Mouse (Mus musculus): ENCODE measurements around the gene Flrt3.

Gene Flrt3

DNA sequence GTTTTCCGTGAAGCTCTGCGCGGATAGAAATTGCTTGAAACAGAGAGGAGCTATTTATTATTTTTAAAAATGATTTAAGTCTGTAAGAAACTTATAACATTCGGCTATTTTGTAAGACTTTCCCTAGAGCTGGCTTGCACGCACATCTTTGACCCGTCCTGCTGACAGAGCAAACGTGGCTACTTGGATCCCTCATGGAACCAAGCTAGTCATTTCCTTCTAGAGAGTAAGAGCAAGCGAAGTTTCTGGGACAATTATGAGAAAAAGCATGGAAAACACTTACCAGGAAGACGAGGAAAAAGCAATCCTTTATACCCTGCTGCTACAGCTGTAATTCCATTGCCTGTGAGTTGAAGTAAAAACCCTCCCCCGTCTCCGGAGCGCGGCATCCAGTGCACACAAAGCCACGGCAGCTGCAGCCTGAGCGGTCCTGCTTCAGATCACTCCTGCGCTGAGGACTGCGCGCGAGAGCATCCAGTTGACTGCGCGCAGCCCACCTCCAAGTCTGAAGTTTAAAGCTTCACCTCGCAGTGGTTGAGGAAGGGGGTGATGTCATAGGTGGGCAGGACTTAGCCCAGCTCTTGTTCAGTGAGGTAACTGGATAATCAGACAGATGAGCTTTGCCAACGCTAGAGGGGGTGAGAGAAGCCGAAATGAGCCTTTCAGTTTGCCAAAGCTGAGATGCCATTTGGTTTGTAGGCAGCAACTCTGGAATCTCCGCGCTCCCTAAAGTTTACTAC is at the start of gene Flrt3:
TSS of gene Flrt3 (minus strand) at position 507 of the 740 bp plus-strand sequence.
- peak; percentile 94 for DNase-seq (ENCODE audit: low read depth)

DNA sequence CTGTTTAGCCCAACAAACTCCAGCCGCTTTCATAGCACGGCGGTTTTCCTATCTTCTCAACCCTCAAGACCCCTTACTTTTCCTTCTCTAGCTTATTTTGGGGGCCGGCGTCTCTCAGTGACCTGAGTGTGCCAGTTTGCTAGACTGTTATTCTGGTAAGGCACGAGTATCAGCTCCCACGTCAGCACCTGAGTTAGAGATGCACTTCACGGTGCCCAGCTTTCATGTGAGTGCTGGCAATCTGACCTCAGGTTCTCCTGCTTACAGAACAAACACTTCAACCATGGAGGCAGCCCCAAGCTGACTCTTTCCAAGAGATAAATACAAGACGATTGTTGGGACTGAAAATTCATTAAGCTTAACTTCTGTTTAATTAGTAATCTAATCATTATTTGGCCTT is 46.1 kb upstream of the Flrt3 start:
- no peak for DNase-seq (ENCODE audit: low read depth)

DNA sequence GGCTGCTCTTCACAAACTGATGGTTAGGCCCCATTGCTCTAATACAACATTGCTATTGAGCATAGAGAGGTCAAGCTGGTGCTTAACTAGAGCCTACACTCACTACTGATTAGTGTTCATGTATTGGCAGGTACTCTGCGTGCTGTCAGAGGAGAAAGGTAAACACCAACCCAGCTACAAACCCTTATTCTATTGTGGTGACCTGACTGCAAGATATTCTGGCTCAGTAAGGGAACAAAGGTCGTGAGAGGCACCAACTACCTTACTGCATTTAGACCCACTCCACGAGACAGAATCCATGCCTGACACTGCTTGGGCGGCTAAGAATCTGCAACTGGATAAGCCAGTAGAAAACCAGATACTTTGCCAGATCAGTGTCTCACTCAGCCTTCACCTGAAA is 44.6 kb upstream of the Flrt3 start:
- no peak for DNase-seq (ENCODE audit: low read depth)

DNA sequence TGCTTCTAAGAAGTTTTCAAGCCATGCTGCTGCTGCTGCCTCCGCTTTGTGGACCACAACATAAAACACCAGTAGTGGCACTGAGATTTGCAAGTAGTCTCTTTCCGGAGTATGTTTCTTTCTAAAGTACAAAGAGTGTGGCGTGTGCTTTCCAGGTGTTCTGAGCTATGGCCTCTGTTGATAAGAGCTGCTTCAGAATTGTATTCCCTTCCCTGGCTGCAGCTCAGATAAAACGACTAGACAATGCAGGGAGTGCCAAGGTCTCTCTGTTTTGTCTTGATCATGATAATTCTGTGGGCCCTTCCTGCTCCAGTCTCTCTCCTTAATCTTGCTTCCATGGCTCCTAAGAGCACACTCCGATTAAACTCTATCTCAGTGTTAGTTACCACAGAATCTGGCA is 36.3 kb upstream of the Flrt3 start:
- DNase-seq (ENCODE audit: low read depth), result no peak

DNA sequence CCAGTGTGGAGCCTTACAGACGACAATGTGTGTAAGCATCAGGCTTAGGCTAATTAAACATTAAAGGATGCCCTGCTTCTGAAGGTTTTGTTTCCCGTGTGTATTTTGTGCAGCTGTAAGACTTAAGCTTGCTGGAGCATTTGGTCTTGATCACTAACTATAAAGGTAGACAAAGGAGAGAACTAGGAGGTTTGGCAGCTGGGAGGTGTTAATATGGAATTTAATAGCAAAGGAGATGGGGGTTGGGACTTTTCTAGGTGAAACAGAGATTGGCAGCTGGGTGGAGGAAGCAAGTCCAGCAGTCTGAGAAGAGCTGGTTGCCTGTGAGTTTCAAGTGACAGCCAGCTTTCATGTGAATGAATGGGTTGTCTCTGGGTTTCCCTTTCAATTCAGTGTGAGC is 34.0 kb upstream of the Flrt3 start:
- DNase-seq (ENCODE audit: low read depth), result no peak

DNA sequence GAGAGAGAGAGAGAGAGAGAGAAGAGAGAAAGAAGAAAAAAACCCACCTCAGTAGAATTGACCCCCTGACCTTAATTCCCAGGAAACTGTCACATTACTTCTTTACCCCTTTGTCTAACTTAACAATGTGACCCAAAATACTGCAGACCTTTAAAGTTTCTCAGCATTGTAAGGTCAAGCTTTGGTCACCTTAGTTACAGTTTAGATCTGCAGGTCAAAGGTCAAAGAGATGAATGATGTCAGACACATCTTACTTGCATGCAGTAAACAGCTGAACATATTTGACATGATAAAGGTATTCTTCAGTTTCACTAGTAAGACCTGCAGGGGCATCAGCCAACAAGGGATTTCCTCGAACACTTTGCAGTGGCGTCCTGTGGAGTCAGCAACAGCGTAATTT is 32.9 kb upstream of the Flrt3 start:
- DNase-seq (ENCODE audit: low read depth), result no peak

DNA sequence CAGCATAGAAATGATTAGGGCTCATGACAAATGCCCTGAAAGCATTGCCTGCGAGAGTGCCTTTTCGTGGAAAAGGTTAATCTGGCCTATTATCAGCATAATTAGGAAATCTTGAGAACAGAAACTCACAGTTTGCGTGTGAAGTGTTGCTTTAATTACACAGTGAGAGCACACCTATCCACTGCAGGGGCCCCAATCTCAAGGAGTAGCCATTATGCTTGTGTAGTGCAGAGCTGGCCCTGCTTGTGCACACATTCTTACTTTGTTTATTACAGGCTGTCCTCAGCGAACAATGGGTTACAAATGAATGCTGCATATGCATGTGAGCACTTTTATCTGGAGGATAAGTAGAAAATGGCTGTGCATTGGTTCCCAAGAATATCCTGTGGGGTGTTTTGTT is 32.1 kb upstream of the Flrt3 start:
- DNase-seq (ENCODE audit: low read depth), result no peak

DNA sequence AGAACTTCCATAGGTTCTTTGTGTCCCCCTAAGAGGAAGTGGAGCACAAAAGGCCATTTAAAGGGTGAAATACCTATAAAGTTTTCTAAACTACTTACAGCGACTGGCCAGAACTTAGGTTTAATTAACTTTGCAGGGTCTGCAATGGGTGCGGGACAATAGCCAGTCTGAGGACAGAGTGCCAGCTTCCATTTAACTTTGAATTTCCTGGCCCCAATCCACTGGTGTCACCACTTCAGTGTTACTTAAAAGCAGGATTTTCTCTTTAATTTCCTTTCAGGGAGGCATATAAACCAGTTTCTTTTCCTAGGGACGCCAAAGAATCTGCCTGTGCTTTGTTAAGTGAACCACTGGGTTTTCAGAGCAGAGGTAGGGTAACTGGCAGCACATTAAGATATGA is 27.3 kb upstream of the Flrt3 start:
- no peak for DNase-seq (ENCODE audit: low read depth)

DNA sequence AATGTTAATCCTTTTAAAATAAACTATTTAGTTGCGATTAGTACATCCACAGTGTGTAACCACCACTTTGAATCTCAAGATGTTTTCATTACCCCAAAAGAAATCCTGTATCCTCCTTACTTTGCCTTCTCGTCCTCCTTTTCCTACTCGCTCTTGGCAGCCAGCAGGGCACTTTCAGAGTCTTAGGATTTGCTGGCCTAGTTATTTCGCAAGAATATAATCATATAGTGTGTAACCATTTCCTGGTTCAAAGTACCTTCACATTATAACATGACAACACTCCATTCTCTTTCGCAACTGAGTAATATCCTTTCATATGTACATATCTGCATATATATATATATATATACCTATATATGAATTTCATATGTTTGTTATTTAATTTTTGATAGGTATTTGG is 22.6 kb upstream of the Flrt3 start:
- DNase-seq (ENCODE audit: low read depth), result no peak

DNA sequence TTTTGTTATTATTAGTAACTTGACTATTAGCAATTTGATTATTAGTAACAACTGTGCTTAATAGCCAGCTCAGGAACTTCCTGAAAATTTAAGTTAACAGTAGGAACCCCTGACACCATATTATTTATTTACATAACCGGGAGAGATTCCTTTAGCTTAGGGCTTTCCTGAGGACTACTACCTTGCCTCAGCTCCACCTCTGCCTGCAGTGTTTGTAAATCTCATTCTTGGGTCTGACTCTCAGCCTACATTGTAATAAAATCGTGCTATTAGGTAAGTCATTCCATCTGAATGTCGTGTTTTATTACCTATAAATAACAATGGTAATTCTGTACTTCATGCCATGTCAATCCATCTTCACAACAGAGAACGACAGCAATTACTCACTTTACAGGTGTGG is 21.2 kb upstream of the Flrt3 start:
- DNase-seq (ENCODE audit: low read depth), result no peak

DNA sequence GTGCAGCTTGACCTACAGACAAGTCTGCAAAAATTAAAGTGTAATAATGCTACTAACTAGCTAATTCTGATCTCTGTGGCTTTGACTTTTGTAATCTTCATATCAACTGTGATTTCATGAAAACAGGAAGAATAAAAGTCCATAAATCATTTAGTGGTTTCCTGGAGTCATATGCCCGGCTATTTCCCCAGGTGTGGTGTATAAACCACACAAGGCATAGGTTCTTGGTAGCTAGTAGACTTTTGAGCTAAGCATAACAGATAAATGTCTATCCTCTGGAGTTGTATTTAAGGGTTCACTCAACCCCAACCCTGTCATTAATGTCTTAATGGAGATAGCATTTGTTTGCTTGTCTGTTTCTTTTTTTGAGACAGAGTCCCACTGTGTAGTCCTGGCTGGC is 20.1 kb upstream of the Flrt3 start:
- no peak for DNase-seq (ENCODE audit: low read depth)

DNA sequence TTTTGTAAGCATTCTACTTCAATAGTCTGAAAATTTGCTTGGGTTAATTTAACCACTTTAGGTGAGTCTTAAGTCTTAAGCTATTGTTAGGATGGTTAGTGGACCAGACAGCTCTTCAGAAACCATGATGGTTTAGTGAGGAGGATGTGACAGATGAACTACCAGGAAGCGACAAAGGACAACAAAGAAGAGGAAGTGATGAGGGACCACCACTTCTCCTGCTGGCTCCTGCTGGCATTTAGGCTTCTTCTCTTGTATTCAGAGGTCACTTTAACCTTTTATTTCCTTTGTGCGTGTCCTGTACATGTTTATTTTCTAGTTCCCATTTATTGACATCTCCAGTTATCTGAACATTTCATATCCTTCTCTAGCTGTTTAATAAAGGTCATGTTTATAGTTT is 19.6 kb upstream of the Flrt3 start:
- no peak for DNase-seq (ENCODE audit: low read depth)

DNA sequence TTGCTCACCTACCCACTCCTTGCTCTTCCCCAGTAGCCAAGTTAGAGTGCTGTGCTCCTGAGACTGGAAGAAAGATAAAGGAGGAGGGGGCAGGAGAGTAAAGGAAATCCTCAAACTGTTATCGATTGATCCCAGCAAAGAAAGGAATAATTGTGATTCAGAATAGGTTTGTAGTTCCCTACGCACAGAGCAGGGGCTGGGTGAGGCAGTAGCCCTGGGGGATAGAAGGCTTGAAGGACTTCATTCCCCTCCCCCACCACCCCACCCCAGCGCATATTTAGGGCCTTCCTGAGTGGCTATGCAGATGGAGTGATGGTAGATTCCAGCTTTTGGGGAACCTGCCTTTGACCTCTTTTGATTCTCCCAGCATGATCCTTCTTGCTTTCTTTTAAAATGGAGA is 5.5 kb upstream of the Flrt3 start:
- DNase-seq (ENCODE audit: low read depth), result no peak

DNA sequence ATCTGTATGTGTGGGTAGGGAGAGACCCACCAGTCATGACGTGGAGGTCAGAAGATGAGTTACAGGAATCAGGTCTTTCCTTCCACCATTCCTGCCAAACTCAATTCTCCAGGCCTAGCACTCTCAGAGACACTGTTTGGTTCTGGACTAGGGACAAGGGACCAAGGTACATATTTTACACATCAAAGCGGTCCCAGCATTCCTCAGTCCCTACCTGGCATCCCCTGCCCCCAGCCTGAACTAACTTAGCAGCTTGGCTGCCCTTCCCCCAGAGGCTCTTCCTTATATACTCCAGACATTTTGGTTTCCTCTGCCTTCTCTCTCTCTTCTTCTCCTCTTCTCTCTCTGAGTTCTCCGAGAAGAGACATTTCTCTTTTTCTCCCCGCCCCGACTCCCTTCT is 2.2 kb upstream of the Flrt3 start:
- DNase-seq (ENCODE audit: low read depth), result no peak

DNA sequence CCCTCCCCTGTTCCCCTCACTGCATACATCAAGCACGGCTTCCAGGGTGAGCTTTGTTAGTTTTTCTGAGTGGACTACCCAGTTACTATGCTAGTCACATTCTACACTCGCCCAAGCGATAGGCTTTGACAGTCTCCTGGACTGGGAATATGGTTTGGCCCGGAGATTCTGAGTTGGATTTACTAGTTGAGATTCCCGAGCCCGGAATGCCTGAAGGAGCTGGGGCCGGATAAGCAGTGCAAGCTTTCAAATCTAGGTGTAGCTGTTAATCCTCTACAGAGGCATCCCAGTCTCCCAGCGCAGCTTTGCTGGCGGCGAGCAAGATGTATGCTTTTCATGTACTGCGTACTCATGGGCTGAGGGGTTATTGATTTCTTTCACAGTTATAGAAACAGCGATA is 812 bp downstream of the Flrt3 start:
- DNase-seq (ENCODE audit: low read depth), result peak; percentile 47

DNA sequence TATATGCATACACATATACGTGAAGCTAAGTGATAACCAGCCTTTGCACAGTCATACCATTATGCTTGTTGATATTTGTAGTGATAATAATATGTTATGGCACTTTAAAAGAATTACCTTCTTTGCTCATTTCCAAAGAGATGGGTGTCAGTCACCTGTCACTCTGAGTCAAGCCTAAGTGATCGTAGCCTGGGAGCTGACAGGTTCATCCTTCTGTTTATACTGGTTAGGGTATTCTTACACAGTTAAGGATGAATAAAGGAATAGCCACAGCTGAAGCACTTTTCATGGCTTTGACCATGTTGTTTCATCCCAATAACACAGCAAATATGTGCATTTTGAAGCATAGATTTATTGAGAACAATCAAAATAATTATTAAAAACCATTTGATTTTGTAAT is 1.5 kb downstream of the Flrt3 start:
- no peak for DNase-seq (ENCODE audit: low read depth)

DNA sequence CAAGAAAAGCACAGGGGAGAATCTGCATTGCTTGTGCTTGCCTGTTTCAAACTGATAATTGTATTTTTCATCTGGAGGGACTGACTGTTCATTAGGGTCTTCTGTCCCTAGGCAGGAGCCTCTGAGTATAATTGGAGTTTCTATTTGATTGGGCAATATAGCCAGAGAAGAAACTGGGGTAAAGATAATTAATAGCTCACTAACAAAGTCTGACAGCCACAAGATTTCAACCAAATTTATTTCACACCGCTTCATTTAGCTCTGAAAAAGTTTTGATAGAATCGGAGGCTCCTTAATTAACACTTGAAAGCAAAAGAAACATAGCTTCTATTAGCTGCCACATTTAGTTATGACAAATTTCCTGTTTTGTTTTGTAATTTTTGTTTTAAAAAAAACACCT is 2.2 kb downstream of the Flrt3 start:
- DNase-seq (ENCODE audit: low read depth), result no peak

DNA sequence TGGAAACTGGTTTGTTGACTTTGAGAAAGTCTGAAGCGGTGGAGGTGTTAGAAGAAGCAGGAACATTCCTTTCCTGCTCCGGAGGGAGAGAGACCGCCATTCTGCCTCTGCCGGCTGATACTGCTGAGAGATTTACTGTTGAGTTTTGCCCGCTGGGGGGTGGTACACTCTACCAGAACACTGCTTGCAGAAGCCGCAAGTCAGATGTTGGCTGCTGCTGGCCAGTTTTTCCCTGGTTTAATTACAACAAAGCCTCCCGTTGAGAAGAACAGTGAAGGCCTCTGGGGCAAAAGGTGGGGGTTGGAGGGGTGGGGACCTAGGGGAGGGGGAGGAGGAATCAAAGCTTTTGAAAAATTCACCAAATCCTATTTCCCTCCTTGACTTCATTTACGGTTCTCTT is 3.0 kb downstream of the Flrt3 start:
- DNase-seq (ENCODE audit: low read depth), result peak; percentile 38

DNA sequence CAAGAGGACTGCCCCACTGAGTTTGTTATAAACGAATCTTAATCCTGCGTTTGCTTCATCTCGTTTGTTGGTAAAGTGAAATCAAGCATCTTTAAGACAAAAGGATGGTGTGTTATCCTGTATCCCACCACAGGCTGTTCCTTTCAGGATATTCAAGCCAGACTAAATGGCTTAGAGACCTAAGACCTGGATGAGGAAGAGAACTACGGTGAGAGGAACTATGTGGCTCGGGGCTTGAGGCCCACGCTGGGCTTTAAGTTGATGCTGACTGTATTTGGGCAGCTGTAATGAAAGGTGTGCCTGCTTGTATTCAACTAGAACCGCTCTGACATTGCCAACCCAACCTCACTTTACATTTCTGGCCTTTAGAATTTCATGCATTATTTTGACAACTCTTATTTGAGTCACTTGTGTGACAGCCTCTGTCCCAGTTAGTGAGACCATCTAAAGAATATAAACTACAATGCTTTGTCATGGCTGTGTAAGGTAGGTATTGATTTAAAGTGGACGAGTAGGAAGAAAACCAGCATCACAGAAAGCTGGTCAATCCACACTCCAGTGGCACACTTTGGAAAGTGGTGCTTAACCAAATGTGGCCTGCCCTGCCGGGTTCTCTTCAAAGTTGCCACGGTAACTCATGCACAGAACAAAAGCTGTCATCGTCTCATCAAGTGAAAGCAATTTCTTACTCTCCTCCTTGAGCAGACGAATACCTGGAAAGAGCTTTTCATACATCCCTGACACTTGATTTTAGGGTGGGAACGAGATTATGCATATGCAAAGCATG is 3.8 kb downstream of the Flrt3 start:
- DNase-seq (ENCODE audit: low read depth), result no peak

DNA sequence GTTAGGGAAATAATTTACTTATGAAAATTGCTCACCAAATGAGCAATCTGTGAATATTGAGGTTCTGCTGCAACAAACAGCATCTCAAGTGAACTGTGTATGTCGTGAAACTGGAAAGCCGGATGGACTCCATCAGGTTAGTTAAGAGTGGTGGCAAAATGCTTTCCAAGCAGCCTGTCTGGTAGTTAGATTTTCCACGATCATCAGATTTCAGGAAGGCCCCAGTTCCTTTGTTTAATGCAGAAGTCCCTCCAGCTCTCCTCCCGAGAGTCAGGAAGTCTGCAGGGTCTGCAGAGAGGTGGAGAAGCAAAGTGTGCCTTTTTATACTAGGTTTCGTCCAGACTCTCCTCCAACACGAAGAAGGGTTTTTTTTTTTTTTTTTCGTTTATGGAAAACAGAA is 4.4 kb downstream of the Flrt3 start:
- no peak for DNase-seq (ENCODE audit: low read depth)

DNA sequence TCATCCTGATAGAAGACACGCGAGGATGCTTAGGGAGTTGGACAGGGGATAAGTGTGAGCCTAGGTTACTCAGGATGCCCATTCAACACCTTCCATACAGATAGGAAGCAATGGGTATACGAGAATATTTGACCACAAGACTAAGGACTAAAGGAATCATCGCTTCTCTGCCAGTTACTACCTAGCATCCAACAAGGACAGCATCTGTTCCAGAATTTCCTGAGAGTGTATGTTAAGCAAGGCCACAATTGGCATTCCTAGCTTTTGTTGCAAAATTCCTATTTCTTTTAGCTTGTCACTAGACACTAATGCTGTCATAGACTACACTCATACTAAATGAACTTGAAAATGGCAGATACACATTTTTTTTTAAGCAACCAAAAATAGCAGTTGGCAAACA is 6.9 kb downstream of the Flrt3 start:
- no peak for DNase-seq (ENCODE audit: low read depth)

DNA sequence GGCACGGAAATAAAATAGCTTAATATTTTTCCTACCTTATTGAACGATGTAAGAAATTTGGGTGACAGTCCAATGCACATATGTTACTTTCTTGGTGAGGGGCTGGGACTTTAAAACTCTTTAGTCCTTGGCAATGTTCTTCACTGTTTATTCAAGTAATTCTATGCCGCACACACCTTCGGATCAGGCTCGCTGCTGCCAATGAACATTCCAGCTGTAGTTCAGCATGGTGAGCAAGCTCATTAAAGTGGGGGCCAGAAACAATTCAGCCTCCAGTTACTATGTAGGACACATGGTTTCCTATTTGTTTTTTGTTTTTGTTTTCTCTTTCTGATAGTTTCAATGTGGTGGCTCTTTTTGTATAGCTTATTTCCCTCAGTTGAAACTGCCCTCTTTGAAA is 8.6 kb downstream of the Flrt3 start:
- no peak for DNase-seq (ENCODE audit: low read depth)

DNA sequence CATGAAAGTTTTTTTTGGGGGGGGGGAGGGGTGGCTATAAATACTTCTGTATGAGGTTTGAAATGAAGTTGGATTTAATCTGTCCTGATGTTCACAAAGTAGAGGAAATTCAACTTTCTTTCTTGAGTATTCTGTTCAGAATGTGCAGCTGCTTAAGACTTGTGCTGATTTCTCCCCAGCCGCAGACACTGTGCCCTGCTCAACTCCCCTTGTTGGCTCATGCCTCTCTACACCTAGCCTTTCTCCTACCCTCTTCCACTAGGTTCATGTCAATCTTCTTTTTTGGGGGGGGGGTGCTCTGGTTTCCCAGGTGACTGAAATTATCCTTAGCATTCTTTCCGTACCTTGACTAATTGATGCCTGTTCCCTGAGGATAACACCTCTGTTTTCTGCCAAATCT is 17.3 kb downstream of the Flrt3 start:
- DNase-seq (ENCODE audit: low read depth), result no peak

DNA sequence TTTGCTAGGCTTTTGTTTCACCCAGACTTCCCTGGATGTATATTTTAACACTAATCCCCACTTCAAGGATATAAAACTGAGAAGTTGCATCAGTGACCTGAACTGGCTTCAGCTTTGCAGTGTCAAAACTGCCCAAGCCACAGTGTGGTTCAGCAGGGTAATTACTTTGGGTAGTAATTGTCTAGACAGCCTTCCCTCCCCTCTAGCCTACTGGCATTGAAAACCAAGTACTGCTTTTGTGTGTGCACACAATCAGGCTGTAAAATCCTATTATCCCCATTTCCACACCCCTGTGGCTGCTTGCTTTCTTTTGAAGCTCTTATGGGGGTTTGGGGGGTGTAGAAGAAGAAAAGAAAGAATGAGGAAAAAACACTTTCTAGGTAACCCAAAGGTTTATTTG is 17.8 kb downstream of the Flrt3 start:
- DNase-seq (ENCODE audit: low read depth), result no peak

Measured in NIH3T3 (cell line).